ENCODE assay signal across 10 mouse cellular contexts in genomic region chr7:31067836-31068235, GRCm38 (mm10). TPM values are rescaled to one million over a fixed set of nuclear protein-coding genes. Genes with fewer than 3 reads are reported as not detected.
DNase-seq lines count a peak whose midpoint lies in the region; ATAC-seq and TF ChIP-seq lines count a peak whose summit lies in the region.
"Had no signal": no experiment of that assay in that cellular context is flagged by ENCODE, and none has a peak within 500 bp of the region (broad histone marks: within the 10 kb centered on the region; RNA-seq: fewer than 3 reads in every experiment).

No protein-coding gene starts in this region.

- H3K9me3 ChIP-seq in kidney, postnatal 0 days (replicated peaks; ENCODE audit: low read length) = no peaks in the 10 kb centered on the region
- no peaks in the 10 kb centered on the region for H3K9me3 ChIP-seq in stomach, embryonic 16.5 days (replicated peaks; ENCODE audit: control insufficient read depth, low read length)
- H3K9me3 ChIP-seq: midbrain, embryonic 12.5 days had no signal

- no peak; the same call in 1 of the 2 replicates for ATAC-seq in kidney, postnatal 0 days (replicated peaks; ENCODE audit: low FRiP score, low read depth)
- peak; percentile 46 for ATAC-seq in stomach, embryonic 16.5 days (ENCODE audit: insufficient read depth, low FRiP score)

- no peak overlapping the region for H3K9ac ChIP-seq in kidney, postnatal 0 days (ENCODE audit: low read depth, low read length)
- peak overlapping the region; percentile 40 for H3K9ac ChIP-seq in stomach, embryonic 16.5 days (ENCODE audit: low read length)
- H3K9ac ChIP-seq: midbrain, embryonic 12.5 days had no signal

- no peaks in the 10 kb centered on the region for H3K36me3 ChIP-seq in kidney, postnatal 0 days (ENCODE audit: insufficient read depth, low read length)
- H3K36me3 ChIP-seq in stomach, embryonic 16.5 days (ENCODE audit: control insufficient read depth, insufficient read depth, low read length) = no peaks in the 10 kb centered on the region
- H3K36me3 ChIP-seq: midbrain, embryonic 12.5 days had no signal

- H3K4me2 ChIP-seq in kidney, postnatal 0 days (ENCODE audit: low read length) = no peak overlapping the region
- H3K4me2 ChIP-seq in stomach, embryonic 16.5 days (ENCODE audit: low read depth, low read length) = no peak overlapping the region
- H3K4me2 ChIP-seq: midbrain, embryonic 12.5 days had no signal

- 33% methylated on average over 5 of the region's 5 CpGs for WGBS in kidney, postnatal 0 days
- 31% methylated on average over 5 of the region's 5 CpGs for WGBS in stomach, embryonic 16.5 days

- no peak overlapping the region for H3K4me3 ChIP-seq in kidney, postnatal 0 days (replicated peaks; ENCODE audit: low read depth, low read length)
- H3K4me3 ChIP-seq in stomach, embryonic 16.5 days (replicated peaks; ENCODE audit: low read length) = no peak overlapping the region
- H3K4me3 ChIP-seq: midbrain, embryonic 12.5 days had no signal

- no peaks in the 10 kb centered on the region; the same call in 1 of the 2 replicates for H3K4me1 ChIP-seq in kidney, postnatal 0 days (replicated peaks; ENCODE audit: insufficient read depth, low read length)
- peaks cover 17% of the 10 kb centered on the region for H3K4me1 ChIP-seq in stomach, embryonic 16.5 days (ENCODE audit: control insufficient read depth, insufficient read depth, low read length)
- H3K4me1 ChIP-seq: midbrain, embryonic 12.5 days had no signal

- H3K27me3 ChIP-seq in kidney, postnatal 0 days (ENCODE audit: insufficient read depth, low read length) = no peaks in the 10 kb centered on the region
- no peaks in the 10 kb centered on the region for H3K27me3 ChIP-seq in stomach, embryonic 16.5 days (ENCODE audit: control insufficient read depth, insufficient read depth, low read length)
- H3K27me3 ChIP-seq: midbrain, embryonic 12.5 days had no signal

- peak; percentile 55 for DNase-seq in adrenal gland, postnatal 10 days
- no peak for DNase-seq in adrenal gland, postnatal 36 days
- peak; percentile 69 for DNase-seq in kidney, postnatal 0 days (ENCODE audit: low spot score)
- DNase-seq in kidney, adult 18-20 months = no peak
- DNase-seq in right cerebral cortex, postnatal 14 days = peak; percentile 55
- no peak for DNase-seq in right cerebral cortex, adult 18-20 months
- DNase-seq in B cell, adult 2 months = no peak

- TF ChIP-seq CTCF in kidney, postnatal 0 days (IDR thresholded peaks at IDR 0.05; ENCODE audit: low read depth) = no peak

- H3K27ac ChIP-seq in kidney, postnatal 0 days = no peak overlapping the region
- H3K27ac ChIP-seq in stomach, embryonic 16.5 days (ENCODE audit: low read length) = peak overlapping the region; percentile 66
- H3K27ac ChIP-seq: midbrain, embryonic 12.5 days had no signal

RNA-seq across cellular contexts. Expression of gene Fxyd3, which starts 8.7 kb away (rescaled TPM):
- total RNA-seq in adrenal gland, postnatal 10 days (2021) = 1 to 10 TPM; 4.0 to 5.6 TPM
- total RNA-seq in adrenal gland, postnatal 36 days (2021) = 1 to 10 TPM; 1.5 to 2.3 TPM
- polyA plus RNA-seq in kidney, postnatal 0 days (2015; fragmentation: Nextera tagmentation; extraction: Ambion mirVana) = 16.9 and 22.5 TPM in 2 replicates
- 497 and 614 TPM in 2 replicates for polyA plus RNA-seq in stomach, embryonic 16.5 days (2015; fragmentation: Nextera tagmentation; extraction: Ambion mirVana)
- total RNA-seq: layer of hippocampus, postnatal 36 days had no signal

RNA-seq across cellular contexts. Expression of gene Lgi4, which starts 8.7 kb away (rescaled TPM):
- total RNA-seq in adrenal gland, postnatal 10 days (2021) = 1 to 10 TPM; 6.1 to 7.0 TPM
- total RNA-seq in adrenal gland, postnatal 36 days (2021) = 1 to 10 TPM; 2.7 to 5.4 TPM
- 0.24 and 0.34 TPM in 2 replicates for polyA plus RNA-seq in kidney, postnatal 0 days (2015; fragmentation: Nextera tagmentation; extraction: Ambion mirVana)
- 0.92 and 1.7 TPM in 2 replicates for polyA plus RNA-seq in stomach, embryonic 16.5 days (2015; fragmentation: Nextera tagmentation; extraction: Ambion mirVana)

RNA-seq across cellular contexts. Expression of gene Fxyd1, which starts 10.8 kb away (rescaled TPM):
- 100 to 1,000 TPM; 353 to 358 TPM for total RNA-seq in adrenal gland, postnatal 10 days (2021)
- total RNA-seq in adrenal gland, postnatal 36 days (2021) = 100 to 1,000 TPM; 167 to 239 TPM
- polyA plus RNA-seq in kidney, postnatal 0 days (2015; fragmentation: Nextera tagmentation; extraction: Ambion mirVana) = 62.0 and 76.3 TPM in 2 replicates
- polyA plus RNA-seq in stomach, embryonic 16.5 days (2015; fragmentation: Nextera tagmentation; extraction: Ambion mirVana) = 127 and 129 TPM in 2 replicates

RNA-seq across cellular contexts. Expression of gene Fxyd7, which starts 16.6 kb away (rescaled TPM):
- total RNA-seq in adrenal gland, postnatal 10 days (2021) = 10 to 100 TPM in 1 of 2 experiments, 1 to 10 TPM in 1; 7.5 to 18.2 TPM
- 1 to 10 TPM; 1.2 to 1.6 TPM for total RNA-seq in adrenal gland, postnatal 36 days (2021)
- polyA plus RNA-seq in kidney, postnatal 0 days (2015; fragmentation: Nextera tagmentation; extraction: Ambion mirVana) = 6.1 and 8.5 TPM in 2 replicates
- polyA plus RNA-seq in stomach, embryonic 16.5 days (2015; fragmentation: Nextera tagmentation; extraction: Ambion mirVana) = 22.2 and 25.8 TPM in 2 replicates

RNA-seq across cellular contexts. Expression of gene Fxyd5, which starts 25.6 kb away (rescaled TPM):
- total RNA-seq in adrenal gland, postnatal 10 days (2021) = 10 to 100 TPM; 39.1 to 42.0 TPM
- total RNA-seq in adrenal gland, postnatal 36 days (2021) = 100 to 1,000 TPM in 1 of 2 experiments, 10 to 100 TPM in 1; 34.8 to 103 TPM
- 31.5 and 35.9 TPM in 2 replicates for polyA plus RNA-seq in kidney, postnatal 0 days (2015; fragmentation: Nextera tagmentation; extraction: Ambion mirVana)
- 28.0 and 31.0 TPM in 2 replicates for polyA plus RNA-seq in stomach, embryonic 16.5 days (2015; fragmentation: Nextera tagmentation; extraction: Ambion mirVana)

Comparison
In these comparisons a context has a peak if more than half of its experiments do, and no peak if none do; other contexts are left out.
1. DNase-seq: peak in adrenal gland, postnatal 10 days (single experiment), kidney, postnatal 0 days (single experiment) and right cerebral cortex, postnatal 14 days (single experiment); none in adrenal gland, postnatal 36 days (0 of 2), kidney, adult 18-20 months (single experiment), right cerebral cortex, adult 18-20 months (single experiment) and B cell, adult 2 months (0 of 2).